Mouse (Mus musculus) hindbrain, embryonic 12.5 days (tissue): ENCODE measurements around the gene Pnldc1. TPM values are rescaled to one million over a fixed set of nuclear protein-coding genes. Genes with fewer than 3 reads are reported as not detected.

Source experiments
- ATAC-seq: fragments of 200-750 bp; cut with Nextera tagmentation; 2 replicates; pipeline ENCODE4 v1.8.0; 2017; ENCODE audit warnings: moderate TSS enrichment; ENCODE audit not compliant: low FRiP score
- H3K27ac ChIP-seq: fragments of 300-500 bp; sonication (generic); 2 replicates; pipeline ENCODE4 v1.5.1; 2016; ENCODE audit warnings: mild to moderate bottlenecking
- H3K27me3 ChIP-seq: fragments of 300-500 bp; sonication (generic); 2 replicates; pipeline ENCODE4 v1.6.1; 2016; ENCODE audit warnings: mild to moderate bottlenecking
- H3K36me3 ChIP-seq: fragments of 300-500 bp; sonication (generic); 2 replicates; pipeline ENCODE4 v1.6.1; 2016; ENCODE audit warnings: mild to moderate bottlenecking
- H3K4me1 ChIP-seq: fragments of 300-500 bp; sonication (generic); 2 replicates; pipeline ENCODE4 v1.6.1; 2016
- H3K4me2 ChIP-seq: fragments of 300-500 bp; sonication (generic); replicated peaks from 2 replicates; pipeline ENCODE4 v1.6.1; 2016; ENCODE audit warnings: mild to moderate bottlenecking
- H3K4me3 ChIP-seq: fragments of 300-500 bp; sonication (generic); 2 replicates; pipeline ENCODE4 v1.5.1; 2016; ENCODE audit warnings: mild to moderate bottlenecking
- H3K9ac ChIP-seq: fragments of 300-500 bp; sonication (generic); 2 replicates; pipeline ENCODE4 v1.6.1; 2016; ENCODE audit warnings: mild to moderate bottlenecking, moderate library complexity
- H3K9me3 ChIP-seq: fragments of 300-500 bp; sonication (generic); replicated peaks from 2 replicates; pipeline ENCODE4 v1.6.1; 2016; ENCODE audit warnings: mild to moderate bottlenecking
- WGBS: fragments of 180-500 bp; shearing (Covaris S2); methylation state at CpG from one replicate; pipeline ENCODE4 v1.1.7; 2016; 5-methylcytosine and 5-hydroxymethylcytosine counted together
- polyA plus RNA-seq: library from polyadenylated mRNA; unstranded; fragments of >200 nt; fragmentation: Nextera tagmentation; extraction: Ambion mirVana; gene quantifications from 2 replicates; pipeline ENCODE4 v1.2.1, GENCODE M21; 2016

The Pnldc1 gene
- polyA plus RNA-seq, 1 experiment from 2014 or later: 1.5 TPM

- no peaks in the 10 kb centered on the region for H3K36me3 ChIP-seq
- H3K9ac ChIP-seq: no peak overlapping the region
- no peaks in the 10 kb centered on the region for H3K9me3 ChIP-seq
- H3K4me2 ChIP-seq: no peak overlapping the region
- H3K27me3 ChIP-seq: peaks cover 5% of the 10 kb centered on the region; the same call in 1 of the 2 replicates
- no peak overlapping the region for H3K4me3 ChIP-seq
- WGBS: 71% methylated on average over 16 of the region's 16 CpGs
- H3K27ac ChIP-seq: no peak overlapping the region
- 0 out of 2 replicates have a peak, but pooled peaks cover 8% of the 10 kb centered on the region for H3K4me1 ChIP-seq
- no peak for ATAC-seq
These were observed 37.6 kb downstream of the Pnldc1 start for GRCm38 (mm10) chr17:12872275-12873028.

- Histone ChIP-seq H3K4me1 (0 out of 2 replicates have a peak, but pooled peaks cover 8% of the 10 kb centered on the region), H3K27me3 (peaks cover 5% of the 10 kb centered on the region; the same call in 1 of the 2 replicates), H3K27ac (no peak overlapping the region), H3K36me3 (no peaks in the 10 kb centered on the region), H3K4me2 (no peak overlapping the region), H3K4me3 (no peak overlapping the region), H3K9me3 (no peaks in the 10 kb centered on the region), H3K9ac (no peak overlapping the region)
- no peak for ATAC-seq
- WGBS: 40% methylated on average over 4 of the region's 4 CpGs
These were observed 41.4 kb downstream of the Pnldc1 start for GRCm38 (mm10) chr17:12868640-12869039.

GRCm38 (mm10) chr17:12868043-12868442 lies 42.0 kb downstream of the Pnldc1 start, which contains the start of gene Mas1:
Gene Mas1, minus strand, starts transcription at chr17:12868143.
- Histone ChIP-seq H3K4me3 (no peak within 1 kb of the TSS), H3K9ac (no peak within 1 kb of the TSS), H3K9me3 (no peaks in the 10 kb centered on the region), H3K36me3 (no peaks in the 10 kb centered on the region), H3K27me3 (peaks cover 5% of the 10 kb centered on the region; the same call in 1 of the 2 replicates), H3K4me1 (0 out of 2 replicates have a peak, but pooled peaks cover 7% of the 10 kb centered on the region), H3K4me2 (no peak within 1 kb of the TSS), H3K27ac (no peak within 1 kb of the TSS)
- 60% methylated on average over 2 of the region's 2 CpGs for WGBS
- ATAC-seq: no peak

- Histone ChIP-seq H3K9me3 (no peaks in the 10 kb centered on the region), H3K4me3 (no peak overlapping the region), H3K36me3 (no peaks in the 10 kb centered on the region), H3K4me2 (no peak overlapping the region), H3K4me1 (0 out of 2 replicates have a peak, but pooled peaks cover 2% of the 10 kb centered on the region), H3K27ac (no peak overlapping the region), H3K9ac (no peak overlapping the region), H3K27me3 (peaks cover 5% of the 10 kb centered on the region; the same call in 1 of the 2 replicates)
- 81% methylated on average over 10 of the region's 10 CpGs for WGBS
- no peak for ATAC-seq
These were observed 43.2 kb downstream of the Pnldc1 start for GRCm38 (mm10) chr17:12866853-12867252.

GRCm38 (mm10) chr17:12865407-12865806 lies 44.6 kb downstream of the Pnldc1 start:
- Histone ChIP-seq H3K9ac (no peak overlapping the region), H3K27me3 (no peaks in the 10 kb centered on the region), H3K4me1 (0 out of 2 replicates have a peak, but pooled peaks cover 2% of the 10 kb centered on the region), H3K27ac (no peak overlapping the region), H3K4me2 (no peak overlapping the region), H3K9me3 (no peaks in the 10 kb centered on the region), H3K4me3 (no peak overlapping the region), H3K36me3 (no peaks in the 10 kb centered on the region)
- ATAC-seq: no peak
- WGBS: 67% methylated on average over 3 of the region's 3 CpGs

- ATAC-seq: no peak
- Histone ChIP-seq H3K9me3 (no peaks in the 10 kb centered on the region), H3K27ac (no peak overlapping the region), H3K9ac (no peak overlapping the region), H3K4me2 (no peak overlapping the region), H3K27me3 (no peaks in the 10 kb centered on the region), H3K4me1 (0 out of 2 replicates have a peak, but pooled peaks cover 2% of the 10 kb centered on the region), H3K4me3 (no peak overlapping the region), H3K36me3 (no peaks in the 10 kb centered on the region)
These were observed 45.9 kb downstream of the Pnldc1 start for GRCm38 (mm10) chr17:12864111-12864510.

GRCm38 (mm10) chr17:12859006-12859520 lies 51.0 kb downstream of the Pnldc1 start:
- no peak overlapping the region for H3K27ac ChIP-seq
- no peak overlapping the region for H3K4me3 ChIP-seq
- no peaks in the 10 kb centered on the region for H3K9me3 ChIP-seq
- no peaks in the 10 kb centered on the region for H3K27me3 ChIP-seq
- no peak overlapping the region for H3K9ac ChIP-seq
- no peak for ATAC-seq
- no peaks in the 10 kb centered on the region for H3K4me1 ChIP-seq
- H3K4me2 ChIP-seq: no peak overlapping the region
- WGBS: 80% methylated on average over 8 of the region's 8 CpGs
- H3K36me3 ChIP-seq: no peaks in the 10 kb centered on the region

GRCm38 (mm10) chr17:12858072-12858471 lies 52.0 kb downstream of the Pnldc1 start:
- H3K36me3 ChIP-seq: no peaks in the 10 kb centered on the region
- H3K9ac ChIP-seq: no peak overlapping the region
- H3K4me3 ChIP-seq: no peak overlapping the region
- H3K27ac ChIP-seq: no peak overlapping the region
- H3K4me1 ChIP-seq: no peaks in the 10 kb centered on the region
- no peaks in the 10 kb centered on the region for H3K9me3 ChIP-seq
- WGBS: 41% methylated on average over 4 of the region's 4 CpGs
- ATAC-seq: no peak
- no peaks in the 10 kb centered on the region for H3K27me3 ChIP-seq
- no peak overlapping the region for H3K4me2 ChIP-seq

GRCm38 (mm10) chr17:12857395-12857794 lies 52.6 kb downstream of the Pnldc1 start:
- no peaks in the 10 kb centered on the region for H3K4me1 ChIP-seq
- no peak overlapping the region for H3K4me2 ChIP-seq
- H3K36me3 ChIP-seq: no peaks in the 10 kb centered on the region
- no peaks in the 10 kb centered on the region for H3K9me3 ChIP-seq
- no peak overlapping the region for H3K9ac ChIP-seq
- no peak for ATAC-seq
- H3K4me3 ChIP-seq: no peak overlapping the region
- no peaks in the 10 kb centered on the region for H3K27me3 ChIP-seq
- 65% methylated on average over 3 of the region's 3 CpGs for WGBS
- H3K27ac ChIP-seq: no peak overlapping the region

- no peaks in the 10 kb centered on the region for H3K4me1 ChIP-seq
- ATAC-seq: no peak
- no peak overlapping the region for H3K4me2 ChIP-seq
- WGBS: 94% methylated on average over 11 of the region's 11 CpGs
- no peak overlapping the region for H3K9ac ChIP-seq
- no peak overlapping the region for H3K4me3 ChIP-seq
- no peaks in the 10 kb centered on the region for H3K27me3 ChIP-seq
- no peaks in the 10 kb centered on the region for H3K36me3 ChIP-seq
- no peaks in the 10 kb centered on the region for H3K9me3 ChIP-seq
- H3K27ac ChIP-seq: no peak overlapping the region
These were observed 55.6 kb downstream of the Pnldc1 start for GRCm38 (mm10) chr17:12854386-12854785.

GRCm38 (mm10) chr17:12853821-12854220 lies 56.2 kb downstream of the Pnldc1 start:
- Histone ChIP-seq H3K4me3 (no peak overlapping the region), H3K9me3 (no peaks in the 10 kb centered on the region), H3K36me3 (no peaks in the 10 kb centered on the region), H3K4me1 (no peaks in the 10 kb centered on the region), H3K9ac (no peak overlapping the region), H3K27me3 (no peaks in the 10 kb centered on the region), H3K4me2 (no peak overlapping the region), H3K27ac (no peak overlapping the region)
- 83% methylated on average over 2 of the region's 2 CpGs for WGBS
- no peak for ATAC-seq

GRCm38 (mm10) chr17:12851689-12852088 lies 58.3 kb downstream of the Pnldc1 start:
- ATAC-seq: no peak
- no peaks in the 10 kb centered on the region for H3K36me3 ChIP-seq

More at GRCm38 (mm10) chr17:12851689-12852088, 58.3 kb downstream of the Pnldc1 start:
- Histone ChIP-seq H3K4me2 (no peak overlapping the region), H3K27ac (no peak overlapping the region), H3K4me3 (no peak overlapping the region), H3K27me3 (no peaks in the 10 kb centered on the region), H3K9ac (no peak overlapping the region), H3K4me1 (no peaks in the 10 kb centered on the region), H3K9me3 (no peaks in the 10 kb centered on the region)
- 70% methylated on average over 11 of the region's 11 CpGs for WGBS
